Mouse (Mus musculus) cerebellum, postnatal 10 days (tissue): ENCODE measurements at regions not wholly inside any gene's neighbourhood (a gene's known extent, or its start where the extent isn't known, plus 50 kb on each side); places are given as distances from the start of the nearest gene placed in this dataset.

Experiments
- DNase-seq, 2 experiments: peaks; one replicate each; pipeline ENCODE4 v3.0.0; 2021; ENCODE audit warnings: mixed read lengths in 2 of 2

- DNase-seq, result peak; percentile 68 to 72
Measured at GRCm38 (mm10) chr14:110934816-110935215, 179.9 kb upstream of the Slitrk6 start.

GRCm38 (mm10) chr14:110921989-110922388 is 167.0 kb upstream of the Slitrk6 start:
- no peak for DNase-seq

GRCm38 (mm10) chr14:110913341-110913740 is 158.4 kb upstream of the Slitrk6 start:
- no peak for DNase-seq

GRCm38 (mm10) chr14:110892865-110893264 is 137.9 kb upstream of the Slitrk6 start:
- no peak for DNase-seq

GRCm38 (mm10) chr14:110871339-110871738 is 116.4 kb upstream of the Slitrk6 start:
- no peak for DNase-seq

- DNase-seq, result peak in 1 of 2 experiments; percentile 20
Measured at GRCm38 (mm10) chr14:110824642-110825041, 69.7 kb upstream of the Slitrk6 start.

GRCm38 (mm10) chr14:110822174-110822573 is 67.2 kb upstream of the Slitrk6 start:
- peak; percentile 12 to 31 for DNase-seq
